Mouse (Mus musculus) left cerebral cortex, adult 2 months (tissue): ENCODE measurements around the gene Wdr59. TPM values are rescaled to one million over a fixed set of nuclear protein-coding genes. Genes with fewer than 3 reads are reported as not detected.
A peak's percentile ranks its signal among the peaks of the same experiment; 100 is the strongest.

Experiments used
- DNase-seq, 2 experiments: peaks; one replicate each; pipeline ENCODE4 v3.0.0; 2021 to 2022; ENCODE audit warnings: low spot score in 2 of 2, mixed read lengths in 1 of 2; ENCODE audit errors: extremely low spot score in 1 of 2
- H3K27ac ChIP-seq: fragments of 200-600 bp; 2 replicates; pipeline ENCODE4 v1.8.1; 2022
- H3K4me3 ChIP-seq: fragments of 200-600 bp; 2 replicates; pipeline ENCODE4 v1.8.1; 2022
- CTCF ChIP-seq: fragments of 200-600 bp; IDR thresholded peaks from 2 replicates; pipeline ENCODE4 v1.8.1; 2022; ENCODE audit warnings: antibody characterized with exemption, mild to moderate bottlenecking, moderate library complexity
- intact Hi-C: fragments of 180-260 bp; cut with DNase I; formaldehyde crosslinking; loops from one replicate; pipeline ENCODE4 v1.15.1; 2025
- long read RNA-seq, 2 experiments: library from polyadenylated mRNA; stranded (forward); transcript quantifications; one replicate each; pipeline ENCODE4 v2.0.0; 2021; ENCODE audit warnings: borderline mapping rate in 2 of 2
- total RNA-seq, 2 experiments: library from RNA; stranded (reverse); gene quantifications; 2 replicates each; pipeline ENCODE4 v1.2.3; 2021

Wdr59 gene
- total RNA-seq: 10 to 100 TPM; 18.9 to 20.0 TPM
- long read RNA-seq, experiment 1, full-length matches to known transcripts: 6 of 18 reads
- long read RNA-seq, experiment 1, partial matches to known transcripts: 7 of 18 reads
- long read RNA-seq, experiment 1, other reads (novel, unspliced or antisense): 5 of 18 reads
- long read RNA-seq, experiment 2, full-length matches to known transcripts: 5 of 21 reads
- long read RNA-seq, experiment 2, partial matches to known transcripts: 9 of 21 reads
- long read RNA-seq, experiment 2, other reads (novel, unspliced or antisense): 7 of 21 reads

DNA sequence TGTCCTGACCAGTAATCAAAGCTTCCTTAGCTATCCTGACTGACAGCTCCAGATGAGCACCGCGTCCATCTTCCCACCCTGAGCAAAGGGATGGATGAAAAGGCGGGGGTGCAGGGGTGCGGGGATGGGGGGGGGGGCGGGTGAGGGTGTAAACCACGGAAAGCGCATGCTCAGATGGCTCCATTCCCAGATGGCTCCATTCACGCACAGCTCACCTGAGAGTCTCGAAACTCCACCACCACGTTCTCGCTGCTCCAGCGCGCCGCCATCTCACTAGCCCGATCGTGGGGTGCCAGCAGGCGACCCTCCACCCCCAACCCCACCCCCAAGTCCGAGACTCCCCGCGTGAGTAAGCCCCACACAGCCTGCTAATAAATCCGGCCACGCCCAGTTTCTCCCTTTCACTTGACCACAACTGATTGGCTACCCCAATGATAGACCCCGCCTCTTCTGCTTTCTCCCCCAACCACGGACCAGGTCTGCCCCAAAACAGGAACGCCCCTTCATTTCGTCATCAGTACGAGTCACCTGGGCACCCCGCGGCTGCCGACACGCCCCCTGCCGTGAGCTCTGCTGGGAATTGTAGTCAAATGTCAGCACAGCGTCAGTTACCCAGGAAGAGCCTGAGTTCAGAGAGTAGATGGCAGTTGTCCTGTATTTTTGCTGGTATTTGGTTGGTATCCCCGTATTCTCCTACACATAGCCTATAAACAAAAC lies at the start of gene Wdr59:
TSS of gene Wdr59 (minus strand) at position 380 of the 717 bp plus-strand sequence.
- peak within 1 kb of the TSS; percentile 74 for H3K4me3 ChIP-seq
- H3K27ac ChIP-seq: peak within 1 kb of the TSS; percentile 90
- peak; percentile 92 to 95 for DNase-seq
- intact Hi-C loops: no loop called here
- peak; percentile 15 for TF ChIP-seq CTCF

DNA sequence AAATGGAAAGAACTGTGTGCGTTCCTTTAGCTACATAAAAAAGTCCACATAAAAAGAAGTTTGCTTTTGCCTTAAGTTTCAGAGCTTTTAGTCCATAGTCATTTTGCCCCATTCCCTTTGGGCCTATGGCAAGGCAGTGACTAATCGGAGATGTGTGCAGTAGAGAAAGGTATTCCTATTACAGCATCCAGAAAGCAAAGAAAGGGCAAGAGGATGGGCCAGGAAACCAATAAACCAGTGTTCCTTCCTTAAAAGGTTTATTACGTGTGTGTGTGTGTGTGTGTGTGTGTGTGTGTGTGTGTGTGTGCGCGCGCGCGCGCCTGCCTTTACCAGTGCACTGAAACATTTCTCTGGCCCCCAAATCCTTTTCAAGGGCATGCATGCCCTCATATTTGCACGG lies 49.8 kb upstream of the Wdr59 start:
- Histone ChIP-seq H3K27ac (no peak overlapping the region), H3K4me3 (no peak overlapping the region)
- intact Hi-C loops: no loop called here
- TF ChIP-seq CTCF: no peak
- no peak for DNase-seq

DNA sequence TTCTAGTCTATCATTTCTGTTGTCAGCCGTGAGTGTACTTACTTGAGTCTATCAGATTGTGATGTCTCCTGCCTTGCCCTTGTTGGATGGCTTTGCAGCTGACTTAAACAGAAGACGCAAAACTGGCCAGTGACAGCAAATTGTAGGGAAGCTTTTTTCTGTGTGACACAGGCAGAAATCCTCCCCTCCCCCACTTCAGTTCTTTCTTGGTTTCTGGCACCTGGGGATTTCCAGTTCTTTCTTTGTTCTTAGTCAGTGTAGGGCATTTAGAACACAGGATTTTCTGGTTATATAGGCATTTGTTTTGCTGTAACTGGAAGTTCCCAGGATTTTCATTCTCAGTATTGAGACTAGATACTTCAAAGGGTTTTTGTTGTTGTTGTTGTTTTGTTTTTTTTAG lies 48.5 kb upstream of the Wdr59 start:
- no peak for TF ChIP-seq CTCF
- no peak for DNase-seq
- intact Hi-C loops: no loop called here
- Histone ChIP-seq H3K27ac (peak overlapping the region; percentile 41; the same call in 1 of the 2 replicates), H3K4me3 (no peak overlapping the region)

GRCm38 (mm10) chr8:111569926-111570325 lies 48.0 kb upstream of the Wdr59 start:
- Histone ChIP-seq H3K27ac (peak overlapping the region; percentile 41; the same call in 1 of the 2 replicates), H3K4me3 (no peak overlapping the region)
- DNase-seq: no peak
- intact Hi-C loops: no loop called here
- TF ChIP-seq CTCF: no peak

GRCm38 (mm10) chr8:111568029-111568428 lies 46.1 kb upstream of the Wdr59 start:
- Histone ChIP-seq H3K4me3 (no peak overlapping the region), H3K27ac (peak overlapping the region; percentile 61; the same call in 1 of the 2 replicates)
- no peak for TF ChIP-seq CTCF
- intact Hi-C loops: no loop called here
- DNase-seq: no peak

DNA sequence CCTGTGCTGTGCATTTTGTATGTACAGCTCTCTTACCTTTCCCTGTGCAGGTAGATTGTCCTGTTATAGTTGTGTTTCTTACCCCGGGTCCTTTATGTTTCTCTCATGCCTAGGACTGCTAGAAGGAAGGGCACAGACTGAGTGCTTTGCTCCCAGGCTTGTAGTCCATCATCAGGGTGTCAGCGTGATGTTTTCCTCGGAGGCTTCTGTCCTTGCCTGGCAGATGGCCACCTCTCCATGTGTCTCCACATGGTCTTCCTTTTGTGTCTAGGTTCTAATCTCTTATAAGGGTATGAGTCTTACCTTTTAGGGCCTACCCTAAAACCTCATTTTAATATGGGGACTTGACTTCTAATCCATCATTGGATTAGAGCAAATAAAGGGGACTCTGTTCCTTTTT lies 45.7 kb upstream of the Wdr59 start:
- Histone ChIP-seq H3K4me3 (no peak overlapping the region), H3K27ac (peak overlapping the region; percentile 61; the same call in 1 of the 2 replicates)
- intact Hi-C loops: no loop called here
- TF ChIP-seq CTCF: no peak
- no peak for DNase-seq

- Histone ChIP-seq H3K27ac (peak overlapping the region; percentile 2; the same call in 1 of the 2 replicates), H3K4me3 (no peak overlapping the region)
- intact Hi-C loops: no loop called here
- DNase-seq: no peak
- no peak for TF ChIP-seq CTCF
These were observed 44.4 kb upstream of the Wdr59 start for GRCm38 (mm10) chr8:111566326-111566725.

GRCm38 (mm10) chr8:111565784-111566191 lies 43.9 kb upstream of the Wdr59 start:
- intact Hi-C loops: no loop called here
- H3K4me3 ChIP-seq: no peak overlapping the region
- no peak for TF ChIP-seq CTCF
- DNase-seq: no peak
- no peak overlapping the region for H3K27ac ChIP-seq

GRCm38 (mm10) chr8:111564093-111564492 lies 42.2 kb upstream of the Wdr59 start:
- Histone ChIP-seq H3K27ac (no peak overlapping the region), H3K4me3 (no peak overlapping the region)
- intact Hi-C loops: no loop called here
- no peak for DNase-seq
- TF ChIP-seq CTCF: no peak

DNA sequence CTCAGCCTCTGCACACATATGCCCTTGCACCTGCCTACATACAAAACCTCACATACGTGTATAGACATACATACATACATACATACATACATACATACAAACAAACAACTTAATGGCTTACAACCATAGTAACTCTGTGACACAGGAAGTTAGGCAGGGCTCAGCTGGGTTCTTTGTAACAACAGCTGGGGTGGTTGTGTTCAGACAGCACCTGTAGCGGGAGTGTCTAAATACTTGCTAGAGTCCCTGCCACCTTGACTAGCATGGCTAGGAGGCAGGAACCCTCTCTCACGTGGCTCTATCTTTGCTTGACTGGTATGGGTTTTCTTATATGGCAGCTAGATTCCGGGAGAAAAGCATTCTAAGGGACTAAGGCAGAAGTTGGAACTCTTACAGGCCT lies 41.8 kb upstream of the Wdr59 start:
- intact Hi-C loops: no loop called here
- TF ChIP-seq CTCF: no peak
- Histone ChIP-seq H3K27ac (no peak overlapping the region), H3K4me3 (no peak overlapping the region)
- DNase-seq: no peak

DNA sequence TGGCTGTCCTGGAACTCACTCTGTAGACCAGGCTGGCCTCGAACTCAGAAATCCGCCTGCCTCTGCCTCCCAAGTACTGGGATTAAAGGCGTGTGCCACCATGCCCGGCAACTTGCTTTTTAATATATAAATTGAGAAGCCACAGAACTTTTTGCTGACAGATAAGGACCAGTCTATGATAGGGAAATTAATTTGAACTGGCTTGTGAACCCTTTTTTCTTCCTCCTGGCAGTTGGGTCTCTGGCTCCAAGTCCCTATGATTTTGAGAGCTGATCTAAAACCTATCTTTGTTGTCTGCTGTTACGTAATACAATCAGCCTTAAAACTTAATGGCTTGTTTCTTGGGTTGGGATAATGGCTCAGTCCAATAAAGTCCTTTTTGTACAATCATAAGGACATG lies 41.2 kb upstream of the Wdr59 start:
- Histone ChIP-seq H3K27ac (no peak overlapping the region), H3K4me3 (no peak overlapping the region)
- intact Hi-C loops: no loop called here
- no peak for DNase-seq
- TF ChIP-seq CTCF: no peak

- intact Hi-C loops: no loop called here
- Histone ChIP-seq H3K27ac (peak overlapping the region; percentile 79; the same call in 1 of the 2 replicates), H3K4me3 (no peak overlapping the region)
- DNase-seq: no peak
- no peak for TF ChIP-seq CTCF
These were observed 40.4 kb upstream of the Wdr59 start for GRCm38 (mm10) chr8:111562274-111562803.
